Mouse (Mus musculus): ENCODE results near the gene Pgm5. TPM values are rescaled to one million over a fixed set of nuclear protein-coding genes. Genes with fewer than 3 reads are reported as not detected.
"Not testable (repeated sequence)": the region's sequence is repeated elsewhere in the genome, so short reads cannot be mapped to it uniquely, and the experiment has no call there.

The Pgm5 gene
- total RNA-seq, 4 experiments from 2014 or later = 62.4 to 132 (median 86.3) TPM

DNA sequence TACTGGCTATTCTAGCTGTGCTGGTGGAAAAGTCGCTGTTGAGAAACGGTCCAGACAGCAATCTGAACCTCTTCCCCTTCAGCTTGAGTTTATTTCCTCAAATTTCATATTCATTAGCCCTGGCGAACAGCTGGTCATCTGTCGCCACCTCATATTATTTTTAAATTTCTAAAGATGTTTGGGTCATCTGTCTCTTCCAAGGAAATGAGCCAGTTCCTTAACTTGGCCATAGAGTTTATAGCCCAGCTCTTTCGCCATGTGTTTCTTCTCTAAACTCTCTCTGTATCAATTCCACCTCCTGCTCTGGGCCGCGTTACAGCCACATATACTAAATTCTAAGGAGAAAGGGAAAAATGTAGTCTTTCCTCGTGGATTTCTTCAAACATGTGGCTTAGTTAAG lies 158.0 kb downstream of the Pgm5 start:
- no peak for DNase-seq

- DNase-seq = not testable (repeated sequence)
These were observed 158.5 kb downstream of the Pgm5 start for GRCm38 (mm10) chr19:24703168-24703567.

- DNase-seq = no peak
These were observed 159.9 kb downstream of the Pgm5 start for GRCm38 (mm10) chr19:24701716-24702115.

GRCm38 (mm10) chr19:24700664-24701063 lies 161.0 kb downstream of the Pgm5 start:
- DNase-seq = no peak

DNA sequence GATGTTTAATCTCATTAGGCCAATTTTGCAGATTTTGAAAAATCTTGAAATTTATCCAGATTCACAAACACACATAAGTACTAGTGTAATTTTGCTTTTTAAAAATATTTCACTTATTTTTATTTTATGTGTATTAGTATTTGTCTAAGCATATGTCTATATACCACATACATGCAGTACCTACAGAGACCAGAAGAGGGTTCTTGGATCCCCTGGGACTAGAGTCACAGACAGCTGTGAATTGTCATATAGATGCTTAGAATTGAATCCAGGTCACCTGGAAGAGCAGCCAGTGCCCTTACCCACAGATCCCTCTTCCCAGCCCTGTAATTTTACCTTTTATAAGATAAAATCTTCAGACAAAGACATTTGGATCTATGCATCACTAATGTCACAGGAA lies 161.7 kb downstream of the Pgm5 start:
- DNase-seq = no peak

DNA sequence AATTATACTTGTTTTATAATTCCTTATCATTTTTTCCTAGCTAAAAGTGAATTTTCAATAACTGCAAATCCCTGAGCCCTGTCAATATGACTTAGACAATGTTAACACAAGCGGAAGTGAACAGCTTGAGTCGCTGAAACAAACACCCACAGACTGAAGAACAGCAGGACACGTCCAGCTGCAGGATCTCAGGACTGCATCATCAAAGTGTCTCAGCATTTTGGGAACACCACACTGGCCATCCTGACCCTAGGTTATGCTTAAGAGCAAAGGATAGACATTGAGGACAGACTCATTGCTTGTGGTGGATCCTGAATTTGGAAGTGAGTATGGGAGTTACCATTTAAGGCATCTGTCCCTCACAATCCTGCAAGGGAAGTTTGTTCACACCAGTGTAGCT lies 162.5 kb downstream of the Pgm5 start:
- no peak for DNase-seq

DNA sequence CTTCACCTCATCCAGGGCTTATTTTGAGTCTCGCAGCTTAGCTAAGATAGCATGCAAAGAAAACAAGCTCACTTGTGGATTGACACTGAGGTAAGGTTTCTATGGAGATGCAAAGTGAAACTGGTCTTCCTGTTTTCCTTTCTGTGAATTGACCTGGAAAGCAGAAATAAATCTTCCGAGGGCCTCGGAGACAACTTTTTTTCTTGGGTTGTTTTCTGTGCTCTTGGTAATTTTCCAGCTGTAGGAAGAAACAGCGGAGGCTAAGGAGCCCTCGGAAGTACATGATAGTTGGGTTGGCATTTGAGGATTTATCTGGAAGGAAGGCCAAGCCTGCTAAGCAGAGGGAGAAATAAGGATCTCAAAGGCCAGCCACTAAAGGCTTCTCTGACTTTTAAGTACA lies 163.0 kb downstream of the Pgm5 start:
- DNase-seq = peak; percentile 17

- no peak for DNase-seq
These were observed 163.7 kb downstream of the Pgm5 start for GRCm38 (mm10) chr19:24697946-24698345.

DNA sequence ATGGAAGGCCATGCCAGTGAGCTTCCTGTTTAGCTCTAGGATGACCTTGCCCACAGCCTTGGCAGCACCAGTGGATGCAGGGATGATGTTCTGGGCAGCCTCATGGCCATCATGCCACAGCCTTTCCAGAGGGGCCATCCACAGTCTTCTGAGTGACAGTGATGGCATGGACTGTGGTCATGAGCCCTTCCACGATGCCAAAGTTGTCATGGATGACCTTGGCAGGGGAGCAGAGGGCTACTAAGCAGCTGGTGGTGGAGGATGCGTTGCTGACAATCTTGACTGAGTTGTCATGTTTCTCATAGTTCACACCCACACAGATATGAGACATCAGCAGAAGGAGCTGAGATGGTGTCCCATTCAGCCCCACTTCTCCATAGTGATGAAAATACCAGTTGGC lies 169.0 kb downstream of the Pgm5 start:
- DNase-seq = no peak

DNA sequence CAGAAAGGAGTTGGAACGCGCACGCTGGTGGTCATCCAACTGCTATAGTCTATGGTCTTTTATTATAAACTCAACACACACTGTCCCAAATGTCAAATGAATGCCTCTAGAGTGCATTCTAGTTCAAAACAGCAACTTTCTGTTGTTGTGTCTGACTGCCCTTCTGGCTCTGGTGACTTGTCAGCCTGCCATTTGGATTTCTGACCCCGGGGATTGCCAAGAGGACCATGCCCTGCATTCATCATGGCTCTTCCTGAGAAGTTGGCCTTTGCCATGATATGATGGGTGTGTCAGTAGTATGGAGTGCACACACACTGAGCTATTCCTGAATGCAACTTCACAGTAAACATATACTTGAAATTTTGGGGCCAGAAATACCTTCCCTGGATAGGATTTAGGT lies 172.1 kb downstream of the Pgm5 start:
- no peak for DNase-seq

DNA sequence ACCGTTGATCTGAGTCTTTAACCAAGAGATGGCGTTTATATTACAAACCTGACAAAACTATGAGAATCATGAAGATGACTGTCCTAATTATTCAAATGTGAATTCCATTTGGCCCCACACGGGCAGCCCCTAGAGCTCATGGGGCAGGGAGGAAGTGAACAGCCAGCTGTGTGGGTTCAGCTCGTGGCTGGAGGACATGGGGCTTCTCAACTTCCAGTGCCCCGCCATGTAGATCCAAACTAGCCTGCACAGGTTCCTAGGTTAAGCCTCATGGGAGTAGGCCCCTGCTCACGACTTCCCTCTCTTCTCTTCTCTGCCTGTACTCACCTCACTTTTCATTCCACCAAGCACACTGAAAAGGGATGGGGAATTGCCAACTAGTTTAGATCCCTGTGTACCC lies 173.3 kb downstream of the Pgm5 start:
- no peak for DNase-seq

DNA sequence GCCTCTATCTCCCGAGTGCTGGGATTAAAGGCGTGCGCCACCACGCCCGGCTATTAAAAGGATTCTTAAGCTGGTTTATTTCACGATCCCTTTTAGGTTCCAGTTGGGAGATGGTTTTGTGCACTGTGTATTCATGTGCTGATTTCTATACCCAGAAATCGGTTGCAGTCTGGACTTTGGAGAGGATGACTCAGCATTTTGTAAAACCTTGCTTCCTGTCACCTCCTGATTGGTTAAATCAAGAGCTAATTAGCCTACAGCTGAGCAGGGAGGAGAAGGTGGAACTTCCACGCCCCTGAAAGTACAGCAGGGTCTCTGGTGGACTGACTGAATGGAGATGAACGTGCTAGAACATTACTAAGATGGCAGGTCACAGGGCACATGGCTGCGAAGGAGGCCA lies 175.2 kb downstream of the Pgm5 start:
- no peak for DNase-seq

GRCm38 (mm10) chr19:24683016-24683720 lies 178.5 kb downstream of the Pgm5 start:
- no peak for DNase-seq

GRCm38 (mm10) chr19:24677242-24677984 lies 184.2 kb downstream of the Pgm5 start:
- no peak for DNase-seq

- no peak for DNase-seq
These were observed 185.2 kb downstream of the Pgm5 start for GRCm38 (mm10) chr19:24676429-24676828.

DNA sequence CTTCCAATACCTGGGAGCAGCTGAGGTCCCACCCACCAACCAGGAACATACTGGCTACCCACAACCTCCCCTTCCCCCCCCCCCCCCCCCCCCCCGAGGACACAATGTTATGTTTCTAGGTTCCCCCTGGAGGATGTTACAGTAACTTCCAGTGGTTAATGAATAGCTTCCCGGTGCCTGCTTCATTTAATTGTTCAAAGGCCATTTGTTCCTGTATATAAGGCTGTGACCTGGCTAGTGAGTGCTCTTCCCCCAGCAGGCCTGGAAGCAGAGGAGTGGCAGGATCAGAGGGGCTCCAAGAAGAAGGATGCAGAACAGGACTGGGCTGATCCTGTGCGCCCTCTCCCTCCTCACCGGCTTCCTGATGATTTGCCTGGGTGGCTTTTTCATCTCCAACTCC lies 187.9 kb downstream of the Pgm5 start, which contains the start of gene Tmem252:
TSS of gene Tmem252 (plus strand) at position 247 of the 400 bp plus-strand sequence.
- no peak for DNase-seq

DNA sequence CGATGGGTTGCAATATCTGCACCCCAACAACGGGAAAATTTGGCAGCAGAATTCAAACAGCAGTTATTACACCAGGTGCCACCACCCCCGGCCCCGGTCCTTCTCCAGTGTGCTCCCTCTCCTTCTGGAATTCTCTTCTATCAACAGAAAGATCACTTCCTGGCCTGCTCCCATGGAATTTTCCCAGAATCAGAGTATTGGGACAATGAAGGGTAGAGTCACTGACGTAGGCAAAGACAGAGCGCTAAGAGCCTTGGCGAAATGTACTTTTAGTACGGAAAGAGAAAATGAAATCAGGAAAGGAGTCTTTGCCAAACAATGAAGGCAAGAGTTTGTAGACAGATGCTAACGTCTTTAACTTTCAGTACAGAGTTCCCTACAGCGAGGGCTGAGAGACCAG lies 188.3 kb downstream of the Pgm5 start:
- no peak for DNase-seq

DNA sequence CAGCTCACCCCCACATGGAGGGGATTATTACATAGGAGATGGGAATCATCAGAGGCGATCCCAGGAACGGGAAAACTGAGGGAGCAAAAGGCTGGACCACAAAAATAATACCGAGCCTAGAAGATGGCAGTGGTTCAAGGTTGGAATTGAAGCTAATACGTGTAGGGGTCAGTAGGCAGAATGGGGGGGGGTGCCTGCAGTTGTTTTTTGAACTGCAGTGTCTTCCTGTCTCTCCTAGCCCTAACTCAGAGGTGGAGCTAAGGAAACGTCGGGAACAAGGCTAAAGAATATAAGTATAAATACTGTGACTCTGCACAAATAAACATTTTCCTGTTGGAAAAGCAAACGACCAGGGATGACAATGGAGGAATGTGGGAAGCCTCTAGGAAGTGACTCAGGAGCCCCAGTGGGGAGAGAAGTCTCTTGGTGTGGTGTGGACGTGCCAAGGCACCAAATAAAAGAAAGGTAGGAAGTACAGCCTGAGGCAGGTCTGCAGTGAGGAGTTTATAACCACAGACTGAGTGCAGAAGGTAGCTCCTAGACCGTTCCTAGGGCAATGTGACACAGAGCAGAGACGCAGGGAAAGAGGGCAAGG lies 189.2 kb downstream of the Pgm5 start:
- DNase-seq = no peak

GRCm38 (mm10) chr19:24671571-24671970 lies 190.1 kb downstream of the Pgm5 start:
- no peak for DNase-seq

GRCm38 (mm10) chr19:24667527-24667926 lies 194.1 kb downstream of the Pgm5 start:
- no peak for DNase-seq

DNA sequence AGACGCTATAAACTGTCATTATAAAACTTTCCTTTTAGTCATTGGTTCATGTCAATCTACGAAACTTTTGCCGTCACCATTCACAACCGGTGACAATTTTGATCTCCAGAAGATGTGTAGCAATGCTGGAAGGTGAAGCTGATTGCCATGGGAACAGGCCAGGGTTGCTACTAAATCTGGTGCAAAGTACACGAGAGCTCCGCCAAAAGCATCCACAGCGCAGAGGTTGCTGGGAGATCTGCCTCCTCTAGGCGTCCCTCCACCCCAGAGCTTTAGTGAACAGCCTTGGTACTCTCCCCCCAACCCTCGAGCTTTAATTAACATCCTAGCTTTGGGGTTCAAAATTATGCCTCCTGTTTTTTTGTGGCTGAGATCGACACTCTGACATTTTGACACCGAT lies 195.9 kb downstream of the Pgm5 start:
- no peak for DNase-seq

DNA sequence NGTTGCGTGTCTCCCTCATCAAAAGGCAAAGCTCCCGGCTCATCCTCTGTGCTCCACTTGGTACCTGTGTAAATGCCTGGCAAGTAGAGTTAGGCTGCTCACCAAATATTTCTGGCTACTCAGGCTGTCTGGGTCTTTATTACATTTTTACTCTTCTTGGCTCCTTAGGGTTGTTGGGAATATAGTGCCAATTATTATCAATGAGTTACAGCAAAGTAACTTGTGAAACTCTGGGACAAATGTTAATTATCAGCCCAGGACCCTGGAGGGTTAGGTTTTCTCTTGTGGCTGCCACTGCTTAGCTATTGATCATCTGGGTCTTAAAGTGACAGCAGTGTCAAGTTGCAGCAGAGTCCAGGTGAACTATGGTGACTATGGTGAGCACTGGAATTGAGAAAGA lies 199.3 kb downstream of the Pgm5 start:
- no peak for DNase-seq

- no peak for DNase-seq
These were observed 204.7 kb downstream of the Pgm5 start for GRCm38 (mm10) chr19:24656981-24657380.
